8 mouse cellular contexts compared by ENCODE assay signal in the genomic region with DNA sequence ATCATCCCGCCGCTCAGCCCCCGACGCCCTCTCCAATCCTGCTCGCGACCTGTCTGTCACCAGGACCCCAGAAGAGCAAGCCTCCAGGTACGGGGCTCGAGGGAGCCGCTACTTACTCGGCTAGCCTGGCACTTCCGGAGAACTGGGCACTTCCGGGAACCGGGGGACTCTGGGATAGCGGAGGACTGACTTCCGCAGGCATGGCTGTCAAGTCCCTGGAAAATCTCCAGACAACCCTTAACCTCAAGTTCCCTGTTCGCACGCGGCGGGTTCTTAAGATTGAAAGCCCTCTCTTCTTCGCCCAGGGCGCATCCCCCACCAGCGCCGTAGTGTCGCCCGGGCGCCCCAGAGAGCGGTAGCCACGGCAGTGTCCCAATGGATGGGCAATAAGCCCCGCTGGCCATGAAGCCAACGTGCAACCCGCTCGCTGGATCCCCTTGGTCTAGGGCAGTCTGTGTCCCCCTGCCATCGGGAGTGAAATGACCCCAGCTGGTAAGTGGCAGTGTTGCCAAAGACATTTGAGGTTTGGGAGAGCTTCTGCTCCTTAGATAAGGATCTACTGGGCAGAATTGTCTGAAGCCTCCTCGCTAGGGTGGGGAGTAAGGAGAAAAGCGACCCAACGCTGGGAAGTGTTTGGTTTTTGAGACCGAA. TPM values are rescaled to one million over a fixed set of nuclear protein-coding genes. Genes with fewer than 3 reads are reported as not detected.
DNase-seq lines count a peak whose midpoint lies in the region; ATAC-seq and TF ChIP-seq lines count a peak whose summit lies in the region.

A gene (minus strand): TSS at position 153 of the 651 bp plus-strand sequence.
A gene (plus strand): TSS at position 177 of the 651 bp plus-strand sequence.

- intact Hi-C loops in left cerebral cortex, postnatal 36 days (cut with DNase I) = no loop called here

- no peaks in the 10 kb centered on the region for H3K4me1 ChIP-seq in intestine, postnatal 0 days (replicated peaks; ENCODE audit: control insufficient read depth, insufficient read depth, low read length)
- H3K4me1 ChIP-seq in midbrain, embryonic 10.5 days = peaks cover 19% of the 10 kb centered on the region

- 0 out of 2 replicates have a peak, but pooled peaks cover 4% of the 10 kb centered on the region for H3K36me3 ChIP-seq in intestine, postnatal 0 days (ENCODE audit: control insufficient read depth, insufficient read depth)
- no peaks in the 10 kb centered on the region for H3K36me3 ChIP-seq in midbrain, embryonic 10.5 days

- H3K9ac ChIP-seq in intestine, postnatal 0 days (ENCODE audit: low read depth, low read length) = peak within 1 kb of the TSS; percentile 58

- H3K9me3 ChIP-seq in intestine, postnatal 0 days (ENCODE audit: control insufficient read depth) = no peaks in the 10 kb centered on the region
- no peaks in the 10 kb centered on the region for H3K9me3 ChIP-seq in midbrain, embryonic 10.5 days (replicated peaks)

- H3K4me2 ChIP-seq in intestine, postnatal 0 days (replicated peaks; ENCODE audit: low read depth) = peak within 1 kb of the TSS; percentile 95

- under 1% methylated on average over 37 of the region's 37 CpGs for WGBS in intestine, postnatal 0 days
- WGBS in midbrain, embryonic 10.5 days = under 1% methylated on average over 37 of the region's 37 CpGs

- peak; percentile 82 for ATAC-seq in intestine, postnatal 0 days

- peak within 1 kb of the TSS; percentile 74 for H3K27ac ChIP-seq in intestine, postnatal 0 days (ENCODE audit: low read depth, low read length)
- peak within 1 kb of the TSS; percentile 85 for H3K27ac ChIP-seq in midbrain, embryonic 10.5 days (replicated peaks)

- no peaks in the 10 kb centered on the region for H3K27me3 ChIP-seq in intestine, postnatal 0 days (replicated peaks; ENCODE audit: control insufficient read depth, insufficient read depth, low read length)
- H3K27me3 ChIP-seq in midbrain, embryonic 10.5 days (ENCODE audit: low read depth, poor library complexity, severe bottlenecking) = no peaks in the 10 kb centered on the region

- H3K4me3 ChIP-seq in intestine, postnatal 0 days (ENCODE audit: low read depth, low read length) = peak within 1 kb of the TSS; percentile 71
- H3K4me3 ChIP-seq in midbrain, embryonic 10.5 days = peak within 1 kb of the TSS; percentile 95

- peak; percentile 95 for DNase-seq in adrenal gland, postnatal 10 days
- DNase-seq in embryo, embryonic 9.5 days (ENCODE audit: extremely low spot score) = peak; percentile 88
- peak; percentile 45 for DNase-seq in gonadal fat pad, adult 2 months (ENCODE audit: low read depth)
- peak; percentile 90 to 93 for DNase-seq in left cerebral cortex, postnatal 36 days (ENCODE audit: low spot score in 2 of 2)
- DNase-seq in midbrain, embryonic 10.5 days (ENCODE audit: low spot score) = peak; percentile 87
- DNase-seq in right cerebral cortex, postnatal 36 days (ENCODE audit: low spot score in 2 of 2) = peak; percentile 83 to 88
- DNase-seq in urinary bladder, postnatal 4 days (ENCODE audit: low spot score in 2 of 2) = peak; percentile 82 to 86

- no peak for TF ChIP-seq CTCF in intestine, postnatal 0 days (IDR thresholded peaks at IDR 0.05; ENCODE audit: low read depth)

RNA-seq across cellular contexts. Expression of the first gene that starts in this region (rescaled TPM):
- 10 to 100 TPM; 36.1 to 42.0 TPM for total RNA-seq in adrenal gland, postnatal 10 days (2021)
- 30.1 and 35.1 TPM in 2 replicates for polyA plus RNA-seq in gonadal fat pad, adult 2 months (2012; rRNA removed)
- polyA plus RNA-seq in intestine, postnatal 0 days (2015; fragmentation: Nextera tagmentation; extraction: Ambion mirVana) = 43.3 and 44.8 TPM in 2 replicates
- total RNA-seq in left cerebral cortex, postnatal 36 days (2021) = 10 to 100 TPM; 83.2 to 88.4 TPM
- 36.5 and 41.4 TPM in 2 replicates for polyA plus RNA-seq in midbrain, embryonic 10.5 days (2016; fragmentation: Nextera tagmentation; extraction: Ambion mirVana)

RNA-seq across cellular contexts. Expression of the second gene that starts in this region (rescaled TPM):
- total RNA-seq in adrenal gland, postnatal 10 days (2021) = 10 to 100 TPM in 1 of 2 experiments, 1 to 10 TPM in 1; 7.1 to 10.8 TPM
- polyA plus RNA-seq in gonadal fat pad, adult 2 months (2012; rRNA removed) = 5.8 and 9.2 TPM in 2 replicates
- polyA plus RNA-seq in intestine, postnatal 0 days (2015; fragmentation: Nextera tagmentation; extraction: Ambion mirVana) = 15.5 and 19.9 TPM in 2 replicates
- 10 to 100 TPM; 15.7 to 18.4 TPM for total RNA-seq in left cerebral cortex, postnatal 36 days (2021)
- polyA plus RNA-seq in midbrain, embryonic 10.5 days (2016; fragmentation: Nextera tagmentation; extraction: Ambion mirVana) = 32.2 and 32.4 TPM in 2 replicates

Comparison
In these comparisons a context has a peak if more than half of its experiments do, and no peak if none do; other contexts are left out.
1. Peak in every context shown above with its lines: DNase-seq, ATAC-seq, H3K4me3 ChIP-seq and H3K27ac ChIP-seq.
2. DNase-seq: peak in every context shown above with its lines; median percentile 95 in adrenal gland, postnatal 10 days; 92 in left cerebral cortex, postnatal 36 days; 88 in embryo, embryonic 9.5 days; 87 in midbrain, embryonic 10.5 days; 86 in right cerebral cortex, postnatal 36 days; 84 in urinary bladder, postnatal 4 days; 45 in gonadal fat pad, adult 2 months.